Mouse (Mus musculus) large intestine, adult 2 months (tissue): Measurements from ENCODE around the gene Olfr63. TPM values are rescaled to one million over a fixed set of nuclear protein-coding genes. Genes with fewer than 3 reads are reported as not detected.
"Not testable (repeated sequence)": the region's sequence is repeated elsewhere in the genome, so short reads cannot be mapped to it uniquely, and the experiment has no call there.

ENCODE experiments used
- DNase-seq: peaks from one replicate; pipeline ENCODE4 v3.0.0-alpha.2; 2012; ENCODE audit warnings: low read depth, low spot score
- WGBS: fragments of 180-500 bp; shearing (Covaris S2); methylation state at CpG from one replicate; pipeline ENCODE4 v1.1.7; 2018; 5-methylcytosine and 5-hydroxymethylcytosine counted together
- polyA plus RNA-seq: library from polyadenylated mRNA; depleted of rRNA; stranded (reverse); fragments of >200 nt; gene quantifications from 2 replicates; pipeline ENCODE4 v1.2.3, GENCODE M21; 2012; rRNA removed

The Olfr63 gene
- not detected in 2 replicates for polyA plus RNA-seq

DNA sequence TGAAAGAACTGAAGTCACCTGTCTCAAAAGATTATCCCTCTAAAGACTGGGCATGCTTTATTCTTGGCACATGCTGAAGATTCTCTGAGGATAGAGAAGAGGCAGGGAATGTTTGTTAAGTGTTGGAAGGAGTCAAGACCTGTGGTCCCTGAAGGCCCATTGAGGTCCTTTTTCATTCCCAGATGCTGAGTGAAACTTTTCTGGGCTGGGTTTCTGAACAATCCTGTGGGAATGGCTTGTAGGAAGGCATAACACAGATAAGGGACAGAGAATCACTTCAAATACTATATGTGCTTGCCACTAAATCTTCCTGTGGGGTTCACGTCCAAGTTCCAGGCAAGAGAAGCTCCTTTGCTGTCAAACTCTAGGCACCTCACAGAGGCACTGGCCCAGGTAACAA lies at the start of gene Olfr63:
Gene Olfr63, plus strand, starts transcription at position 301 of the 400 bp plus-strand sequence.
- no peak for DNase-seq
- 79% methylated on average over 1 of the region's 1 CpGs for WGBS

DNA sequence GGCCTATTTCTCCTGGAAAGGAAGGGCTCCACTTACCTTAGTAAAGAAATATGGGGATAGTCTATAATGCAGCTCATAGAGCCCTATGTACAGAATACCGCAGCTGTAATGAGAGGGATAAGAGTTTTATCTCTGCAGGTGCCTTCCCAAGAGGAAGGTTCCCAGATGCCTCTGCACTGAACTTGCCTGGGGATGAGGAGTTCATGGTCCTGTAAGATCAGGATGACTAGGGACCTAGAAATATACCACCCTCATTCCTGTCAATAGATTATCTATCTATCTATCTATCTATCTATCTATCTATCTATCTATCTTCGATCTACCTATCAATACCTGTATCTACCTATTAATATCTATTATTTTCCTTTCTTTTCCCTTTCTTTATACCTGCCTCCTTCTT lies 42.9 kb upstream of the Olfr63 start, which contains the start of gene Olfr1564:
Gene Olfr1564, minus strand, starts transcription at position 101 of the 400 bp plus-strand sequence.
- no peak for DNase-seq
- WGBS: 80% methylated on average over 2 of the region's 2 CpGs

DNA sequence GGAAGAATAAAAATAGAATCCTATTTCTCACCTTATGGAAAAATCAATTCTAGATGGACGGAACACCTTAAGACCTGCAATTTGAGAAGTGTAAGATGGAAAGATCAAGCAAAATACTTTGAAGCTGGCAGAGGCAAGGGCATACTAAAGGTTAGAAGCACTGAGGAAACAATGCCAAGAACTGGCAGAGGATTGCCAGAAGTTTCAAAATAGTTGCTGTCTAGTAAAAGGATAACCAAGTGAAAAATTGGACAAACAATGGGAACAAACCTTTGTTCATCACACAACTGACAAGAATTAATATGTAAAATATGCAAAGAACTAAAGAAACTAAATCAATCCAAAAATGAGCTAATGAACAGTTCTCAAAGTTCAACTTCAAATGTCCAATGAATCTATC lies 27.8 kb upstream of the Olfr63 start:
- 97% methylated on average over 1 of the region's 1 CpGs for WGBS
- not testable (repeated sequence) for DNase-seq

DNA sequence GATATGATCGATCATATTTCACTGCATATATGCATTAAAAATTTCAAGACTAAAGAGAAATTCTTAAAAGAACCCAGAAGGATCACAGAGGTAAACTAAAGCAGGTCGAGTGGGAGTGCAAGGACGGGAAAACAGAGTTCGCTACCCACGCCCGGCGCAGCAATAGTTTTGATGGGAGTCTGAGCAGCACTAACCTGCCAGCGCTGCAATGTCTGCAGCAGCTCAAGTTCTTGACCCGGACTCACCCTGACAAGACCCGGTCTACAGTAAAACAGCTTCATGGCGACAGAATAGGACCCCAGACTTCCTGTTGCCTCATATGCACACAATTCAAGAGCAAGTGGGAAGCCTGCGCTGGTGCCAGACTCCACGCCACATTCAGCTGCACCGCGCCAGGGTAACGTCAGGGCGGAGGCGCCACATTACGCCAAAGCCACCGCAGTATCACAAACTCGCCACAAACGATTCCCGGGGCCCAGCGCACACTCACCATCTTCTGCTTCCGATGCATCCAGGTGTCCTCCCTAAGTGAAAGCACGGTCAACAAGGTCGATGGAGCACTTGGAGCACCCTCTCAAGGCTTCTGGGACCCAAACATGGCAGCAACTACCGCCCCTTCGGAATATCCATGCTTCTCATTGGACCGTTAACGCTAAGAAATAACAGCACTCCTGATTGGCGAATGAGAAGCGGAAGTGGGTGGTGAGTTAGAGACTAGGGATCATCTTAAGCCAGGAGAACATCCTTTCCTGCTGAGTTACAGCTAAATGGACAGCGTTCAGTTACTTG lies 9.8 kb upstream of the Olfr63 start, which contains the start of gene Zfp955a:
Gene Zfp955a, minus strand, starts transcription at position 616 of the 789 bp plus-strand sequence.
- not testable (repeated sequence) for DNase-seq
- 26% methylated on average over 1 of the region's 34 CpGs for WGBS

DNA sequence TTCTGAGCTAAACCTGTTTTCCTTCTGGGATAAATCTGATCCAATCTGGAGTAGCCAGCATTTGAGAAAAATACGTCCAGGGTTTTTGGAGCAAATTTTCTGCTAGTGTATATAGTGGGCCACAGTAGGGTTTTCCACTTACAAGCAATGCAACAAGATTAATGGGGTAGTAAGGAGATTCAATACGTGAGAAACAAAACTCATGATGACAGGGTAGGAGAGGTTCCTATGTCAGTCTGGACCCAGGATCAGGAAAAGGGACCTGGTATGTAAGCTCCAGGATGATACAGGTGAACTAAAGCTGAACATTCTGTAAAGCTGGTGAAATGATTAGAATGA lies 9.2 kb upstream of the Olfr63 start:
- WGBS: no CpG with 5 or more reads among the region's 2 CpGs
- not testable (repeated sequence) for DNase-seq

DNA sequence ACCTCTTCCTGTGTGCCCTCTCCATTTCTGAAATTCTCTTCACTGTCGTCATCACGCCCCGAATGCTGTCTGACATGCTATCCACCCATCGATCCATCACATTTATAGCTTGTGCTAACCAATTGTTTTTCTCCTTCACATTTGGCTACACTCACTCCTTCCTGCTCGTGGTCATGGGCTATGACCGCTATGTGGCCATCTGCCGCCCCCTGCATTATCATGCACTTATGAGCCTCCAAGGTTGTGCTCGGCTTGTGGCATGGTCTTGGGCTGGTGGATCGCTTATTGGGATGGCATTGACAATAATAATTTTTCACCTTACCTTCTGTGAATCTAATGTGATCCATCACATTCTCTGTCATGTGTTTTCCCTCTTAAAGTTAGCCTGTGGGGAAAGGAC lies 4.4 kb downstream of the Olfr63 start:
- 86% methylated on average over 9 of the region's 9 CpGs for WGBS
- no peak for DNase-seq

DNA sequence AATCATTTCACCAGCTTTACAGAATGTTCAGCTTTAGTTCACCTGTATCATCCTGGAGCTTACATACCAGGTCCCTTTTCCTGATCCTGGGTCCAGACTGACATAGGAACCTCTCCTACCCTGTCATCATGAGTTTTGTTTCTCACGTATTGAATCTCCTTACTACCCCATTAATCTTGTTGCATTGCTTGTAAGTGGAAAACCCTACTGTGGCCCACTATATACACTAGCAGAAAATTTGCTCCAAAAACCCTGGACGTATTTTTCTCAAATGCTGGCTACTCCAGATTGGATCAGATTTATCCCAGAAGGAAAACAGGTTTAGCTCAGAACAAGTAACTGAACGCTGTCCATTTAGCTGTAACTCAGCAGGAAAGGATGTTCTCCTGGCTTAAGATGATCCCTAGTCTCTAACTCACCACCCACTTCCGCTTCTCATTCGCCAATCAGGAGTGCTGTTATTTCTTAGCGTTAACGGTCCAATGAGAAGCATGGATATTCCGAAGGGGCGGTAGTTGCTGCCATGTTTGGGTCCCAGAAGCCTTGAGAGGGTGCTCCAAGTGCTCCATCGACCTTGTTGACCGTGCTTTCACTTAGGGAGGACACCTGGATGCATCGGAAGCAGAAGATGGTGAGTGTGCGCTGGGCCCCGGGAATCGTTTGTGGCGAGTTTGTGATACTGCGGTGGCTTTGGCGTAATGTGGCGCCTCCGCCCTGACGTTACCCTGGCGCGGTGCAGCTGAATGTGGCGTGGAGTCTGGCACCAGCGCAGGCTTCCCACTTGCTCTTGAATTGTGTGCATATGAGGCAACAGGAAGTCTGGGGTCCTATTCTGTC lies 24.8 kb downstream of the Olfr63 start, which contains the start of gene Zfp955b:
Gene Zfp955b, plus strand, starts transcription at position 506 of the 837 bp plus-strand sequence.
- WGBS: no CpG with 5 or more reads among the region's 25 CpGs
- DNase-seq: not testable (repeated sequence)

DNA sequence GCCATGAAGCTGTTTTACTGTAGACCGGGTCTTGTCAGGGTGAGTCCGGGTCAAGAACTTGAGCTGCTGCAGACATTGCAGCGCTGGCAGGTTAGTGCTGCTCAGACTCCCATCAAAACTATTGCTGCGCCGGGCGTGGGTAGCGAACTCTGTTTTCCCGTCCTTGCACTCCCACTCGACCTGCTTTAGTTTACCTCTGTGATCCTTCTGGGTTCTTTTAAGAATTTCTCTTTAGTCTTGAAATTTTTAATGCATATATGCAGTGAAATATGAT lies 25.3 kb downstream of the Olfr63 start:
- DNase-seq: not testable (repeated sequence)
- WGBS: no CpG with 5 or more reads among the region's 9 CpGs

Other genes starting within 250 kb of the Olfr63 start
- gene Zfp763, start 231.3 kb upstream of the Olfr63 start, polyA plus RNA-seq: 0.42 and 0.75 TPM in 2 replicates
- gene 4921501E09Rik, start 196.6 kb upstream of the Olfr63 start, polyA plus RNA-seq: not detected in 2 replicates
- 1.1 and 1.4 TPM in 2 replicates for gene Zfp563, start 175.4 kb upstream of the Olfr63 start, polyA plus RNA-seq
- gene Morc2b, start 125.0 kb upstream of the Olfr63 start, polyA plus RNA-seq: not detected in 2 replicates
- gene Olfr55, start 96.2 kb upstream of the Olfr63 start, polyA plus RNA-seq: not detected in 2 replicates
- not detected in 2 replicates for gene Olfr239, start 73.4 kb upstream of the Olfr63 start, polyA plus RNA-seq
- not detected in 2 replicates for gene Olfr1564, start 43.0 kb upstream of the Olfr63 start, polyA plus RNA-seq
- 0.79 and 1.1 TPM in 2 replicates for gene Zfp955a, start 9.5 kb upstream of the Olfr63 start, polyA plus RNA-seq
- gene Zfp955b, start 24.9 kb downstream of the Olfr63 start, polyA plus RNA-seq: 0.89 and 1.7 TPM in 2 replicates
- gene Zfp81, start 94.2 kb downstream of the Olfr63 start, polyA plus RNA-seq: 0.63 and 0.89 TPM in 2 replicates
- gene Zfp101, start 130.0 kb downstream of the Olfr63 start, polyA plus RNA-seq: 1.1 and 2.6 TPM in 2 replicates
- 0.08 TPM in 1 of 2 replicates, not detected in the other for gene Actl9, start 168.2 kb downstream of the Olfr63 start, polyA plus RNA-seq